Mouse (Mus musculus) layer of hippocampus, adult 2 months (tissue): Measurements from ENCODE around the gene Relt. TPM values are rescaled to one million over a fixed set of nuclear protein-coding genes. Genes with fewer than 3 reads are reported as not detected.
"Not testable (repeated sequence)": the region's sequence is repeated elsewhere in the genome, so short reads cannot be mapped to it uniquely, and the experiment has no call there.

Experiments
- DNase-seq, 2 experiments: peaks; one replicate each; pipeline ENCODE4 v3.0.0; 2022; ENCODE audit warnings: low spot score in 2 of 2
- H3K27ac ChIP-seq: fragments of 200-600 bp; 2 replicates; pipeline ENCODE4 v1.8.1; 2022
- H3K4me3 ChIP-seq: fragments of 200-600 bp; 2 replicates; pipeline ENCODE4 v1.8.1; 2022; ENCODE audit warnings: mild to moderate bottlenecking
- CTCF ChIP-seq: fragments of 200-600 bp; conservative IDR thresholded peaks from 2 replicates; pipeline ENCODE4 v1.8.1; 2022; ENCODE audit warnings: antibody characterized with exemption, mild to moderate bottlenecking, moderate library complexity
- total RNA-seq, 2 experiments: library from RNA; stranded (reverse); gene quantifications; 2 replicates each; pipeline ENCODE4 v1.2.3; 2021

Relt gene
- total RNA-seq, 2 experiments from 2014 or later, result 11.2 to 13.2 TPM

- H3K4me3 ChIP-seq, result no peak overlapping the region
These were observed 13.7 kb downstream of the Relt start for GRCm38 (mm10) chr7:100849508-100849907.

GRCm38 (mm10) chr7:100848744-100849143 is 14.5 kb downstream of the Relt start:
- TF ChIP-seq CTCF, result peak; percentile 95
- Histone ChIP-seq H3K27ac (no peak overlapping the region), H3K4me3 (no peak overlapping the region)
- peak; percentile 63 to 84 for DNase-seq

More at GRCm38 (mm10) chr7:100849508-100849907, 13.7 kb downstream of the Relt start:
- no peak for TF ChIP-seq CTCF
- H3K27ac ChIP-seq, result no peak overlapping the region
- DNase-seq, result no peak

GRCm38 (mm10) chr7:100847131-100847530 is 16.1 kb downstream of the Relt start:
- no peak overlapping the region for H3K27ac ChIP-seq
- DNase-seq, result no peak
- no peak overlapping the region for H3K4me3 ChIP-seq
- no peak for TF ChIP-seq CTCF

- not testable (repeated sequence) for H3K4me3 ChIP-seq, DNase-seq
- H3K27ac ChIP-seq, result peak overlapping the region; percentile 74
These were observed 17.2 kb downstream of the Relt start for GRCm38 (mm10) chr7:100846033-100846432.

GRCm38 (mm10) chr7:100845412-100845811 is 17.8 kb downstream of the Relt start:
- H3K27ac ChIP-seq, result peak overlapping the region; percentile 74
- peak; percentile 48 to 60 for DNase-seq
- TF ChIP-seq CTCF, result no peak

GRCm38 (mm10) chr7:100845026-100845400 is 18.2 kb downstream of the Relt start:
- Histone ChIP-seq H3K4me3 (no peak overlapping the region), H3K27ac (peak overlapping the region; percentile 74)
- DNase-seq, result no peak
- TF ChIP-seq CTCF, result no peak

More at GRCm38 (mm10) chr7:100845412-100845811, 17.8 kb downstream of the Relt start:
- no peak overlapping the region for H3K4me3 ChIP-seq

- DNase-seq, result no peak
- Histone ChIP-seq H3K4me3 (no peak overlapping the region), H3K27ac (peak overlapping the region; percentile 74)
- TF ChIP-seq CTCF, result no peak
These were observed 18.7 kb downstream of the Relt start for GRCm38 (mm10) chr7:100844385-100845025.

GRCm38 (mm10) chr7:100843866-100844265 is 19.4 kb downstream of the Relt start:
- DNase-seq, result no peak
- no peak for TF ChIP-seq CTCF
- H3K27ac ChIP-seq, result peak overlapping the region; percentile 74; the same call in 1 of the 2 replicates
- no peak overlapping the region for H3K4me3 ChIP-seq

GRCm38 (mm10) chr7:100842175-100842574 is 21.1 kb downstream of the Relt start:
- Histone ChIP-seq H3K27ac (no peak overlapping the region), H3K4me3 (no peak overlapping the region)
- DNase-seq, result no peak
- TF ChIP-seq CTCF, result no peak

- Histone ChIP-seq H3K27ac (no peak overlapping the region), H3K4me3 (no peak overlapping the region)
- no peak for DNase-seq
- TF ChIP-seq CTCF, result no peak
These were observed 21.6 kb downstream of the Relt start for GRCm38 (mm10) chr7:100841608-100842007.

GRCm38 (mm10) chr7:100840906-100841305 is 22.3 kb downstream of the Relt start:
- H3K4me3 ChIP-seq, result no peak overlapping the region
- no peak overlapping the region for H3K27ac ChIP-seq
- no peak for DNase-seq
- no peak for TF ChIP-seq CTCF

GRCm38 (mm10) chr7:100839632-100840402 is 23.4 kb downstream of the Relt start:
- no peak for DNase-seq
- H3K4me3 ChIP-seq, result no peak overlapping the region
- no peak for TF ChIP-seq CTCF
- H3K27ac ChIP-seq, result peak overlapping the region; percentile 43; the same call in 1 of the 2 replicates

- no peak for DNase-seq
- no peak overlapping the region for H3K27ac ChIP-seq
- no peak for TF ChIP-seq CTCF
These were observed 25.5 kb downstream of the Relt start for GRCm38 (mm10) chr7:100837701-100838100.

GRCm38 (mm10) chr7:100836657-100837056 is 26.6 kb downstream of the Relt start:
- no peak overlapping the region for H3K4me3 ChIP-seq

More at GRCm38 (mm10) chr7:100837701-100838100, 25.5 kb downstream of the Relt start:
- H3K4me3 ChIP-seq, result no peak overlapping the region

More at GRCm38 (mm10) chr7:100836657-100837056, 26.6 kb downstream of the Relt start:
- H3K27ac ChIP-seq, result no peak overlapping the region
- DNase-seq, result no peak
- no peak for TF ChIP-seq CTCF
